Mouse (Mus musculus) liver, adult 2 months (tissue): ENCODE measurements around the gene Slc4a5. TPM values are rescaled to one million over a fixed set of nuclear protein-coding genes. Genes with fewer than 3 reads are reported as not detected.

Experiments
- DNase-seq: peaks from one replicate; pipeline ENCODE4 v3.0.0-alpha.2; 2011; ENCODE audit warnings: low read depth, low spot score; ENCODE audit errors: extremely low read depth
- H3K27ac ChIP-seq: fragments of 200-500 bp; replicated peaks from 2 replicates; pipeline ENCODE4 v1.5.1; 2012; ENCODE audit warnings: low read depth, mild to moderate bottlenecking, control low read depth, inconsistent platforms, low read length; ENCODE audit not compliant: insufficient read depth
- H3K27me3 ChIP-seq: fragments of 200-500 bp; 2 replicates; pipeline ENCODE4 v1.6.1; 2012; ENCODE audit warnings: mild to moderate bottlenecking, moderate library complexity, low read length, inconsistent platforms; ENCODE audit not compliant: control insufficient read depth, insufficient read depth
- H3K36me3 ChIP-seq: fragments of 200-500 bp; 2 replicates; pipeline ENCODE4 v1.6.1; 2012; ENCODE audit warnings: low read length, inconsistent platforms; ENCODE audit not compliant: control insufficient read depth, insufficient read depth
- H3K4me1 ChIP-seq: fragments of 200-500 bp; 2 replicates; pipeline ENCODE4 v1.6.1; 2011; ENCODE audit warnings: low read length; ENCODE audit not compliant: control insufficient read depth, insufficient read depth
- H3K4me3 ChIP-seq: fragments of 200-500 bp; 2 replicates; pipeline ENCODE4 v1.5.1; 2011; ENCODE audit warnings: low read depth, mild to moderate bottlenecking, control low read depth, low read length, moderate library complexity; ENCODE audit not compliant: insufficient read depth
- H3K79me2 ChIP-seq: fragments of 200-500 bp; 2 replicates; pipeline ENCODE4 v1.6.1; 2012; ENCODE audit warnings: inconsistent platforms, mild to moderate bottlenecking, low read length, moderate library complexity; ENCODE audit not compliant: control insufficient read depth, insufficient read depth
- H3K9ac ChIP-seq: fragments of 200-500 bp; 2 replicates; pipeline ENCODE4 v1.6.1; 2012; ENCODE audit warnings: low read depth, mild to moderate bottlenecking, control low read depth, inconsistent platforms, low read length
- CTCF ChIP-seq: fragments of 200-500 bp; IDR thresholded peaks from 2 replicates; pipeline ENCODE4 v1.5.1; 2011; ENCODE audit warnings: low read depth, low read length, control low read depth
- POLR2A ChIP-seq: fragments of 200-500 bp; IDR thresholded peaks from 2 replicates; pipeline ENCODE4 v1.6.1; 2011; ENCODE audit warnings: low read length, control low read depth; ENCODE audit not compliant: insufficient read depth; ENCODE audit errors: extremely low read depth
- WGBS: fragments of 180-500 bp; shearing (Covaris S2); methylation state at CpG from one replicate; pipeline ENCODE4 v1.1.7; 2018; 5-methylcytosine and 5-hydroxymethylcytosine counted together
- polyA plus RNA-seq: library from polyadenylated mRNA; depleted of rRNA; stranded (reverse); fragments of >200 nt; gene quantifications from 2 replicates; pipeline ENCODE4 v1.2.3, GENCODE M21; 2012; rRNA removed
- total RNA-seq: library from RNA; depleted of rRNA; stranded (reverse); fragments of >200 nt; gene quantifications from 2 replicates; pipeline ENCODE4 v1.2.3, GENCODE M21; 2014; rRNA removed

The Slc4a5 gene
- total and polyA plus RNA-seq, 2 experiments: under 0.01 to 0.28 TPM

DNA sequence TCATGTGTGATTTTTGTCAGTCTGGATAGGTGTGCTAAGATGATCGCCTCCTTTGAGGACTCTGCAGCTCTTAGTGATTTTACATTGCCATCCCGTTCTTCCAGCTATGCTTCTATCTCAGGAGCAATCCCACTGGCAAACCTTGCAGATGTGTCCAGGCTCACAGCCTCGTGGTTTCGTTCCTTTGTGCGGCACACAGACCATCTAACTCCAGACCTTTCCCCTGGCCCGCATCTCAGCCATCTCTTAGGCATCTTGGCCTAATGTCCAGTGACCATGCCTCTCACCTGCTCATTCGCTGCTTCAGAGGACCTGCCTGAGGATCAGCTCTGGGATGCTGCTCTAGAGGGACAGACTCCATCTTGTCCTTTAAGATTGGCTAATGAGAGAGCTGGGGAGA lies 130.5 kb downstream of the Slc4a5 start:
- peaks cover 17% of the 10 kb centered on the region for H3K4me1 ChIP-seq
- no peaks in the 10 kb centered on the region for H3K36me3 ChIP-seq
- H3K9ac ChIP-seq: peak overlapping the region; percentile 95
- 82% methylated on average over 7 of the region's 7 CpGs for WGBS
- H3K79me2 ChIP-seq: peaks cover 15% of the 10 kb centered on the region
- no peak overlapping the region for H3K27ac ChIP-seq
- no peak for DNase-seq
- H3K4me3 ChIP-seq: peak overlapping the region; percentile 90; the same call in 1 of the 2 replicates
- no peaks in the 10 kb centered on the region for H3K27me3 ChIP-seq
- no peak for TF ChIP-seq CTCF

DNA sequence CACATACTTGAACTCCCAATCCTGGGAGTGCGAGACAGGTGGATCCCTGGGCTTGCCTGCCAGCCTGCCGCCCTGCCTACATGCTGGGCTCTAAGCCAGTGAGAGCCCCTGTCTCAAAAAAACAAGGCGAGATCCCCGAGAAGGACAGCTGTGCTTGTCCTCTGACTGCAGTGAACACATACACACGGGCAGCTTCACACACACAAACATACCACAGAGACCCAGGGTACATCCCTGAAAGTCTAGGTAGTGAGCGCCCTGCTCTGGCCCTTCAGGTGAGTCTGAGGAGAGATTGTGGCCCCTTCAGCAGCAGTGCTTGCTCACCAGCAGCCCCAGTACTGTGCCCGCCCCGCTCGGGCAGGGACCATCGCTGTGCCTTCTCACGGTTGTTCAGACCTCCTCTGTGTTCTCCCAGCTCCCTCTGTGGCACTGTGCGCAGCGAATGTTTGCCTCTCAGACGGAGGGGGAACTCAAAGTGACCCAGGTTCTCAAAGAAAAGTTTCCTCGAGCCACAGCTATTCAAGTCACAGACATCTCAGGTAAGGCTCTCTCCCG lies 131.3 kb downstream of the Slc4a5 start:
- peaks cover 15% of the 10 kb centered on the region for H3K79me2 ChIP-seq
- 93% methylated on average over 16 of the region's 16 CpGs for WGBS
- no peak for TF ChIP-seq POLR2A
- TF ChIP-seq CTCF: no peak
- no peaks in the 10 kb centered on the region for H3K27me3 ChIP-seq
- H3K4me3 ChIP-seq: no peak overlapping the region
- H3K9ac ChIP-seq: 0 out of 2 replicates have a peak overlapping the region, but pooled peaks have one; percentile 18
- no peak for DNase-seq
- H3K36me3 ChIP-seq: no peaks in the 10 kb centered on the region
- peaks cover 20% of the 10 kb centered on the region for H3K4me1 ChIP-seq
- no peak overlapping the region for H3K27ac ChIP-seq

DNA sequence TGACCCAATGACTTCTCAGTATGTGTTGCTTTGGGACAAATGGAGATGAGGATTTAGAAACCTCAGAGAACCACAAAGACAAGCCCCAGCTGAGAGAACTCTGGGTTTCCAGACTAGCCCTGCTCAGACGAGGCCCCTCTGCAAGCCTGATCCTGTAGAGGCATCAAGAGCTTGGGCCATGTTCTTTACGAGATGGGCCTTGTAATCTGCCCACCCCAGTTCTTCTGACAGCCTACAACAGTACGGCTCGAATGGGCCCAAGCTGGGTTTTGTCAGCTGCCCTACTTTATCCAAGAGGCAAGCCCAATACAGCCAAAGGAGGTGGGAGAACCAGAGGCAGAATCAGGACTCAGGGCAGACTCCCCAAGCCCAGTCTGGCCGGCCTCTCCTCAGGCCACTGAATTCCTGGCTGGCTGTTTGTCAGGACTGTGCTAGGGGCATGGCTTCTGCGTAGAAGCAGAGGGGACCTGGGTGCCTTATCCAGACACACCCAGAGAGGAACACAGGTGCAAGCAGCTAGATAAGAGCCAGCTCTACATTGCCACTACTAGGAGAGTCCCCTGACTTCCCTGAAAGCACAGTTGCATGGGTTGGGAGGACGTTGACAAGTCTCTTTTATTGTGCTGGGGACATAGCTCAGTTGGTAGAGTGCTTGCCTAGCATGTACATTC lies 132.0 kb downstream of the Slc4a5 start:
- no peak for DNase-seq
- 89% methylated on average over 7 of the region's 7 CpGs for WGBS
- no peak overlapping the region for H3K9ac ChIP-seq
- H3K27me3 ChIP-seq: no peaks in the 10 kb centered on the region
- peaks cover 20% of the 10 kb centered on the region for H3K4me1 ChIP-seq
- no peak overlapping the region for H3K4me3 ChIP-seq
- no peaks in the 10 kb centered on the region for H3K36me3 ChIP-seq
- H3K27ac ChIP-seq: no peak overlapping the region
- H3K79me2 ChIP-seq: peaks cover 15% of the 10 kb centered on the region
- TF ChIP-seq CTCF: no peak
- TF ChIP-seq POLR2A: no peak

DNA sequence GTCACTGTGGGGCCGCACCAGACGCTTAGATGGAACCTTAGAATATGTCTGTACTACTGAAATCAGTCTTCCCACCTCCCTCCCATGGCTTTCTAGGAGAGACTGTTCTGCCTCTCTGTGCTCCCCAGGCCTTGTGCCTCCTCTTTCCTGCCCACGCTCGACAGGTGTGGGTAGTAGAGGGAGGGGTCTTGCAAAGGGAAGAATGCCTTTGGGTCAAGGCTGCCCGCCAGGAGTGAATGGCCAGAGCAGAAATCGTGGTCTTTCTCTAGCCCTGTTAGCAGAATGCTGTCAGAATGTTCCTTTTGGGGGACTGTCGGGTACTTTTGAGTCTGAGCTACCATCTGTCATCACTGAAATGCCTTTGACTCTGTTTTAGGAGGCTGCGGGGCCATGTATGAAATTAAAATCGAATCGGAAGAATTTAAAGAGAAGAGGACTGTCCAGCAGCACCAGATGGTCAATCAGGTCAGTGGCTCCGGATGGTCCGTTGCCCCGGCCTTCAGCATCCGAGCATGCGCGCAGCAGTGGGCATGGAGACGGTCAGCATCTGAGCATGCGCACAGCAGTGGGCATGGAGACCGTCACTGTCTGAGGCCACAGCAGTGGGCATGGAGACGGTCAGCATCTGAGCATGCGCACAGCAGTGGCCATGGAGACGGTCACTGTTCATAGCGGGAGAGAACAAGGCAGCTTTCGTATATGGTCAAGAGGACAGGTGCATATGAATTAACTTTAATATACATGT lies 133.2 kb downstream of the Slc4a5 start:
- H3K9ac ChIP-seq: no peak overlapping the region
- no peak overlapping the region for H3K27ac ChIP-seq
- no peak for TF ChIP-seq CTCF
- TF ChIP-seq POLR2A: no peak
- DNase-seq: no peak
- no peaks in the 10 kb centered on the region for H3K27me3 ChIP-seq
- peaks cover 20% of the 10 kb centered on the region for H3K4me1 ChIP-seq
- peaks cover 15% of the 10 kb centered on the region for H3K79me2 ChIP-seq
- H3K4me3 ChIP-seq: no peak overlapping the region
- no peaks in the 10 kb centered on the region for H3K36me3 ChIP-seq
- WGBS: 96% methylated on average over 24 of the region's 24 CpGs

Other genes with a start within 250 kb of the Slc4a5 start
- gene Dok1, start 186.4 kb upstream of the Slc4a5 start, total RNA-seq: 1.2 and 2.2 TPM in 2 replicates
- 1.3 and 1.4 TPM in 2 replicates for gene Dok1, start 186.4 kb upstream of the Slc4a5 start, polyA plus RNA-seq
- gene Loxl3, start 185.7 kb upstream of the Slc4a5 start, total RNA-seq: 1.2 and 1.3 TPM in 2 replicates
- gene Loxl3, start 185.7 kb upstream of the Slc4a5 start, polyA plus RNA-seq: 0.85 and 1.1 TPM in 2 replicates
- gene Aup1, start 165.3 kb upstream of the Slc4a5 start, total RNA-seq: 109 and 114 TPM in 2 replicates
- 593 and 598 TPM in 2 replicates for gene Aup1, start 165.3 kb upstream of the Slc4a5 start, polyA plus RNA-seq
- gene Htra2, start 164.6 kb upstream of the Slc4a5 start, total RNA-seq: 14.0 and 17.5 TPM in 2 replicates
- gene Htra2, start 164.6 kb upstream of the Slc4a5 start, polyA plus RNA-seq: 23.3 and 24.1 TPM in 2 replicates
- gene Dqx1, start 162.0 kb upstream of the Slc4a5 start, total RNA-seq: 7.4 and 7.5 TPM in 2 replicates
- 8.1 and 9.6 TPM in 2 replicates for gene Dqx1, start 162.0 kb upstream of the Slc4a5 start, polyA plus RNA-seq
- not detected in 2 replicates for gene Tlx2, start 149.5 kb upstream of the Slc4a5 start, total RNA-seq
- gene Tlx2, start 149.5 kb upstream of the Slc4a5 start, polyA plus RNA-seq: not detected in 2 replicates
- 4.1 and 6.1 TPM in 2 replicates for gene Pcgf1, start 142.0 kb upstream of the Slc4a5 start, total RNA-seq
- 7.7 and 10.8 TPM in 2 replicates for gene Pcgf1, start 142.0 kb upstream of the Slc4a5 start, polyA plus RNA-seq
- 0.65 and 0.81 TPM in 2 replicates for gene Lbx2, start 133.5 kb upstream of the Slc4a5 start, total RNA-seq
- 0.34 and 1.1 TPM in 2 replicates for gene Lbx2, start 133.5 kb upstream of the Slc4a5 start, polyA plus RNA-seq
- 3.0 and 3.4 TPM in 2 replicates for gene Ccdc142, start 118.2 kb upstream of the Slc4a5 start, total RNA-seq
- gene Ccdc142, start 118.2 kb upstream of the Slc4a5 start, polyA plus RNA-seq: 4.2 and 5.4 TPM in 2 replicates
- 1.4 and 1.8 TPM in 2 replicates for gene Gm42688, start 118.2 kb upstream of the Slc4a5 start, total RNA-seq
- gene Gm42688, start 118.2 kb upstream of the Slc4a5 start, polyA plus RNA-seq: 2.0 and 2.5 TPM in 2 replicates
- gene Mrpl53, start 110.8 kb upstream of the Slc4a5 start, total RNA-seq: 66.0 and 78.2 TPM in 2 replicates
- gene Mrpl53, start 110.8 kb upstream of the Slc4a5 start, polyA plus RNA-seq: 73.8 and 80.0 TPM in 2 replicates
- gene Mogs, start 104.3 kb upstream of the Slc4a5 start, total RNA-seq: 28.2 and 38.7 TPM in 2 replicates
- 51.3 and 66.1 TPM in 2 replicates for gene Mogs, start 104.3 kb upstream of the Slc4a5 start, polyA plus RNA-seq
- gene Wbp1, start 98.3 kb upstream of the Slc4a5 start, total RNA-seq: 39.5 and 48.3 TPM in 2 replicates
- 85.1 and 112 TPM in 2 replicates for gene Wbp1, start 98.3 kb upstream of the Slc4a5 start, polyA plus RNA-seq
- gene Ino80b, start 94.4 kb upstream of the Slc4a5 start, total RNA-seq: 9.5 and 10.3 TPM in 2 replicates
- 23.8 and 26.5 TPM in 2 replicates for gene Ino80b, start 94.4 kb upstream of the Slc4a5 start, polyA plus RNA-seq
- gene Rtkn, start 84.4 kb upstream of the Slc4a5 start, total RNA-seq: 4.7 and 6.9 TPM in 2 replicates
- 12.2 and 17.4 TPM in 2 replicates for gene Rtkn, start 84.4 kb upstream of the Slc4a5 start, polyA plus RNA-seq
- gene Wdr54, start 63.4 kb upstream of the Slc4a5 start, total RNA-seq: 0.13 and 0.28 TPM in 2 replicates
- 1.7 and 2.4 TPM in 2 replicates for gene Wdr54, start 63.4 kb upstream of the Slc4a5 start, polyA plus RNA-seq
- gene 1700003E16Rik, start 63.4 kb upstream of the Slc4a5 start, total RNA-seq: 0.09 and 0.13 TPM in 2 replicates
- gene 1700003E16Rik, start 63.4 kb upstream of the Slc4a5 start, polyA plus RNA-seq: 0.22 and 0.29 TPM in 2 replicates
- 13.5 and 17.1 TPM in 2 replicates for gene Dctn1, start 53.9 kb upstream of the Slc4a5 start, total RNA-seq
- 27.4 and 36.0 TPM in 2 replicates for gene Dctn1, start 53.9 kb upstream of the Slc4a5 start, polyA plus RNA-seq
- gene Mthfd2, start 106.1 kb downstream of the Slc4a5 start, total RNA-seq: 0.83 and 1.6 TPM in 2 replicates
- 0.98 and 1.1 TPM in 2 replicates for gene Mthfd2, start 106.1 kb downstream of the Slc4a5 start, polyA plus RNA-seq
- 35.2 and 40.4 TPM in 2 replicates for gene Mob1a, start 106.2 kb downstream of the Slc4a5 start, total RNA-seq
- 11.6 and 11.9 TPM in 2 replicates for gene Mob1a, start 106.2 kb downstream of the Slc4a5 start, polyA plus RNA-seq
- gene Bola3, start 129.3 kb downstream of the Slc4a5 start, total RNA-seq: 26.4 and 47.1 TPM in 2 replicates
- 144 and 246 TPM in 2 replicates for gene Bola3, start 129.3 kb downstream of the Slc4a5 start, polyA plus RNA-seq
- 4.6 and 6.6 TPM in 2 replicates for gene Tet3, start 239.3 kb downstream of the Slc4a5 start, total RNA-seq
- 3.5 and 4.5 TPM in 2 replicates for gene Tet3, start 239.3 kb downstream of the Slc4a5 start, polyA plus RNA-seq